Mouse (Mus musculus): ENCODE data around the gene Gm43064. TPM values are rescaled to one million over a fixed set of nuclear protein-coding genes. Genes with fewer than 3 reads are reported as not detected.
A peak's percentile ranks its signal among the peaks of the same experiment; 100 is the strongest.
"Not testable (repeated sequence)": the region's sequence is repeated elsewhere in the genome, so short reads cannot be mapped to it uniquely, and the experiment has no call there.

Gene Gm43064
- total RNA-seq, 1 experiment from 2014 or later = 0.21 TPM

- DNase-seq = peak; percentile 55
These were observed 7.5 kb upstream of the Gm43064 start for GRCm38 (mm10) chr3:103801631-103802531.

GRCm38 (mm10) chr3:103802861-103803260 lies 6.5 kb upstream of the Gm43064 start:
- DNase-seq = no peak

- DNase-seq = no peak
These were observed 3.7 kb upstream of the Gm43064 start for GRCm38 (mm10) chr3:103805671-103806070.

GRCm38 (mm10) chr3:103809799-103810150 lies 402 bp downstream of the Gm43064 start:
- no peak for DNase-seq

- DNase-seq = no peak
These were observed 1.6 kb downstream of the Gm43064 start for GRCm38 (mm10) chr3:103810967-103811366.

GRCm38 (mm10) chr3:103827548-103827947 lies 18.2 kb downstream of the Gm43064 start:
- no peak for DNase-seq

GRCm38 (mm10) chr3:103829036-103829435 lies 19.7 kb downstream of the Gm43064 start:
- DNase-seq = no peak

- not testable (repeated sequence) for DNase-seq
These were observed 21.3 kb downstream of the Gm43064 start for GRCm38 (mm10) chr3:103830681-103831080.

- no peak for DNase-seq
These were observed 21.8 kb downstream of the Gm43064 start for GRCm38 (mm10) chr3:103831146-103831545.

GRCm38 (mm10) chr3:103832426-103832825 lies 23.1 kb downstream of the Gm43064 start, which contains the start of gene Bcl2l15:
Gene Bcl2l15, plus strand, starts transcription at chr3:103832601.
- no peak for DNase-seq

GRCm38 (mm10) chr3:103834001-103834400 lies 24.6 kb downstream of the Gm43064 start:
- DNase-seq = no peak

- no peak for DNase-seq
These were observed 26.0 kb downstream of the Gm43064 start for GRCm38 (mm10) chr3:103835272-103835950.

- DNase-seq = no peak
These were observed 26.6 kb downstream of the Gm43064 start for GRCm38 (mm10) chr3:103835951-103836310.

- DNase-seq = no peak
These were observed 27.1 kb downstream of the Gm43064 start for GRCm38 (mm10) chr3:103836453-103836852.

GRCm38 (mm10) chr3:103839711-103840110 lies 30.3 kb downstream of the Gm43064 start:
- no peak for DNase-seq

GRCm38 (mm10) chr3:103840195-103840594 lies 30.8 kb downstream of the Gm43064 start:
- not testable (repeated sequence) for DNase-seq

- not testable (repeated sequence) for DNase-seq
These were observed 31.6 kb downstream of the Gm43064 start for GRCm38 (mm10) chr3:103840946-103841345.

- DNase-seq = no peak
These were observed 41.4 kb downstream of the Gm43064 start for GRCm38 (mm10) chr3:103850644-103851363.

GRCm38 (mm10) chr3:103851481-103851880 lies 42.1 kb downstream of the Gm43064 start:
- DNase-seq = no peak

GRCm38 (mm10) chr3:103851882-103852281 lies 42.5 kb downstream of the Gm43064 start:
- no peak for DNase-seq

- peak; percentile 45 for DNase-seq
These were observed 43.4 kb downstream of the Gm43064 start for GRCm38 (mm10) chr3:103852565-103853299.

- peak; percentile 9 for DNase-seq
These were observed 44.4 kb downstream of the Gm43064 start for GRCm38 (mm10) chr3:103853804-103854203.

All from adrenal gland, postnatal 25 days (tissue).